Mouse (Mus musculus): Measurements from ENCODE around the gene Dpep2nb.
A peak's percentile ranks its signal among the peaks of the same experiment; 100 is the strongest.
"Not testable (repeated sequence)": the region's sequence is repeated elsewhere in the genome, so short reads cannot be mapped to it uniquely, and the experiment has no call there.

Dpep2nb gene

GRCm38 (mm10) chr8:106007135-106007534 is 1.4 kb upstream of the Dpep2nb start:
- DNase-seq (ENCODE audit: extremely low read depth, low read depth, low spot score), result no peak

- DNase-seq (ENCODE audit: extremely low read depth, low read depth, low spot score), result no peak
Measured at GRCm38 (mm10) chr8:106006413-106006812, 638 bp upstream of the Dpep2nb start.

- no peak for DNase-seq (ENCODE audit: extremely low read depth, low read depth, low spot score)
Measured at GRCm38 (mm10) chr8:106004538-106005207, 1.1 kb downstream of the Dpep2nb start.

- DNase-seq (ENCODE audit: extremely low read depth, low read depth, low spot score), result no peak
Measured at GRCm38 (mm10) chr8:106001908-106002307, 3.9 kb downstream of the Dpep2nb start.

GRCm38 (mm10) chr8:105998971-105999370 is 6.8 kb downstream of the Dpep2nb start:
- no peak for DNase-seq (ENCODE audit: extremely low read depth, low read depth, low spot score)

- DNase-seq (ENCODE audit: extremely low read depth, low read depth, low spot score), result no peak
Measured at GRCm38 (mm10) chr8:105996359-105996758, 9.4 kb downstream of the Dpep2nb start.

- DNase-seq (ENCODE audit: extremely low read depth, low read depth, low spot score), result no peak
Measured at GRCm38 (mm10) chr8:105993226-105993625, 12.5 kb downstream of the Dpep2nb start.

GRCm38 (mm10) chr8:105992499-105992898 is 13.3 kb downstream of the Dpep2nb start:
- DNase-seq (ENCODE audit: extremely low read depth, low read depth, low spot score), result no peak

- no peak for DNase-seq (ENCODE audit: extremely low read depth, low read depth, low spot score)
Measured at GRCm38 (mm10) chr8:105991546-105991945, 14.2 kb downstream of the Dpep2nb start.

- no peak for DNase-seq (ENCODE audit: extremely low read depth, low read depth, low spot score)
Measured at GRCm38 (mm10) chr8:105990856-105991387, 14.9 kb downstream of the Dpep2nb start, which contains the start of gene Dus2. Dus2 (plus strand) TSS chr8:105991337.

- DNase-seq (ENCODE audit: extremely low read depth, low read depth, low spot score), result no peak
Measured at GRCm38 (mm10) chr8:105988546-105988945, 17.2 kb downstream of the Dpep2nb start.

- not testable (repeated sequence) for DNase-seq (ENCODE audit: extremely low read depth, low read depth, low spot score)
Measured at GRCm38 (mm10) chr8:105983406-105983805, 22.4 kb downstream of the Dpep2nb start.

GRCm38 (mm10) chr8:105981146-105981545 is 24.6 kb downstream of the Dpep2nb start:
- no peak for DNase-seq (ENCODE audit: extremely low read depth, low read depth, low spot score)

GRCm38 (mm10) chr8:105979325-105979724 is 26.4 kb downstream of the Dpep2nb start, which contains the start of gene Dpep3:
Dpep3 (minus strand) TSS chr8:105979429.
- no peak for DNase-seq (ENCODE audit: extremely low read depth, low read depth, low spot score)

GRCm38 (mm10) chr8:105975363-105975762 is 30.4 kb downstream of the Dpep2nb start:
- DNase-seq (ENCODE audit: extremely low read depth, low read depth, low spot score), result no peak

- DNase-seq (ENCODE audit: extremely low read depth, low read depth, low spot score), result no peak
Measured at GRCm38 (mm10) chr8:105971019-105971720, 34.6 kb downstream of the Dpep2nb start.

- DNase-seq (ENCODE audit: extremely low read depth, low read depth, low spot score), result no peak
Measured at GRCm38 (mm10) chr8:105969367-105969766, 36.4 kb downstream of the Dpep2nb start.

GRCm38 (mm10) chr8:105966692-105967311 is 39.0 kb downstream of the Dpep2nb start:
- no peak for DNase-seq (ENCODE audit: extremely low read depth, low read depth, low spot score)

GRCm38 (mm10) chr8:105965905-105966341 is 39.9 kb downstream of the Dpep2nb start, which contains the start of gene Slc12a4:
Slc12a4 (minus strand) TSS chr8:105966097.
- DNase-seq (ENCODE audit: extremely low read depth, low read depth, low spot score), result no peak

- peak; percentile 52 for DNase-seq (ENCODE audit: extremely low read depth, low read depth, low spot score)
Measured at GRCm38 (mm10) chr8:105965266-105965904, 40.4 kb downstream of the Dpep2nb start.

Data from fat pad, adult 2 months (tissue).